Mouse (Mus musculus) frontal cortex, postnatal 25 days (tissue): ENCODE data around the gene Olfr231.

ENCODE experiments used
- DNase-seq, 2 experiments: peaks; one replicate each; pipeline ENCODE4 v3.0.0; 2022; ENCODE audit warnings: low spot score in 2 of 2

Olfr231 gene

DNA sequence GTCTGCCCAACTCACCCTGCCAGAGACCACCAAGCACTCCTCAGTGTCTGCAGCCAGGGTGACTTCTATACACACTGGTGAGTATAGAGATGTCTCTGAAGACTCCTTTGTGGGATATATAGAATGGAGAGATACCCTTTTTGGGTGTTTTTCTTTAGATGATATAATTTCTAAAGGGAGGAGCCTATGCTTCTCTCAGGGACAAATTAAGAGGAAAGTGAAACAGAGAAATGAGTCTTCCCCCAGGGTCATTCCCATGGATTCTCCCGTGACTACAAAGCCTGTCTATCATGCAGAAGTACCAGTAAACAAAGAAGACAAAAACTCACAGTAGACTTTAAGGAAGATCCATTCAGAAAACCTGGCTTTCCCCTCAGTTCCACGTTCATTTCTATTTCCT is at the start of gene Olfr231:
TSS of gene Olfr231 (minus strand) at position 101 of the 400 bp plus-strand sequence.
- DNase-seq: no peak

DNA sequence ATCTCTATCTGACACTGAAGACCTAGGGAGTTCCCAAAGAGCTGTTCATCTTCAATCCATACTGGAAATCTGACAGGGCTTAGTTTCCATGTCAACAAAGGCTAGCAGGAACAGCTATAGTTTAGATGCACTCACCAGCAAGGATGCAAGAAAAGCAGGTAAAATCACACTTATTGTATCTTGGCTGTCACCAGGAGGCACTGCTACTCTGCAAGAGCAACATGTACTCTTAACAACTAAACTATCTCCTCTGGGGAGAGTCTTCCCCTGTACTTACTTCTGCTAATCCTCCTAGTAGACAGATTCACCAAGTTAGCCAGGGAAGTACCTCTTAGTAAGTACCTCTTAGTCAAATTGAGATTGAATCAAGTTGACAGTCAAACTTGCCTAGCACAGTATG is 48.1 kb upstream of the Olfr231 start:
- no peak for DNase-seq

DNA sequence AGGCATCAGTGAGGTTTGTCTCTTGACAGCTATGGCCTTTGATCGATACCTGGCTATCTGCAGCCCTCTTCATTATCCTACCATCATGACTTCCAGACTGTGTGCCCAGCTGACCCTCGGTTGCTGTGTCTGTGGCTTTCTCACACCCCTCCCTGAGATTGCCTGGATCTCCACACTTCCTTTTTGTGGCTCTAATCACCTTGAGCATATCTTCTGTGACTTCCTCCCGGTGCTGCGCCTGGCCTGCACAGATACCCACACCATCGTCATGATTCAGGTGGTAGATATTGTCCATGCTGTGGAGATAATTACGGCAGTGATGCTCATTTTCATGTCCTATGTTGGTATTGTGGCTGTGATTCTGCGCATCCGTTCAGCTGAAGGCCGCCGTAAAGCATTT is 38.1 kb upstream of the Olfr231 start:
- no peak for DNase-seq

DNA sequence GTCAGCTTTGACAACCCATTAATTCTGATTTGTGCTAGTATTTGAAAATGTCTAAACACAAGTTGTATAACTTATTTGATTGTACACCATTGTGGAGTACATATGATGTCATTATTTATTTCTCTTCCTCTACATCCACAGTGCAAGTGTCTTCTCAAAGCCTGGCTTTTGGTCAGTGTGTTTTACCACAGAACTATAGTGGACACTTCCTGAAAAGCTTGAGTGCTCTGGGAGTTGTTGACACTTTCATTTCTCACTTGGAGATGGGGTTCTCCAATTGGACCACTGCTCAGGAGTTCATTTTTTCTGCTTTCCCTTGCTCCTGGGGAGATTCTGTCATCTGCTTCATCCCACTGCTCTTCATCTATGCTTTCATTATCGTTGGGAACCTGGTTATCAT is 37.5 kb upstream of the Olfr231 start:
- DNase-seq: no peak

DNA sequence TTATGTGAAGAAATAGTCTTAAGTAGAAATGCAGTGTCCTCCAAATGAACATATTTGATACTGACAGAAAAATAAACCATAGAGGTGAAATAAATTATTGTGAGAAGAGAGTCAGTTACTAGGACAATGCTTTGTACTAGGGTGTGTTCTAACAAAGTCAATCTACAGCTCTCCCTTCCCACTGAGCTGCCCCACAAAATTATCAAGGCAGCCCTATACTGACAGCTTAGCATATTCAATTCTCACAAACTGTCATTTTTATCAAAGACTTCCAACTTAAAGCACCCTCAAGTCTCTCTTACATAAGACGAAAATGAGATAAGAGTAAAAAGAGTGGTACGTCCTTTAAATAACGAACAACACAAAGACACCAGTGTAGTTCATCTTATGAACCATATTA is 36.7 kb upstream of the Olfr231 start:
- DNase-seq: no peak

DNA sequence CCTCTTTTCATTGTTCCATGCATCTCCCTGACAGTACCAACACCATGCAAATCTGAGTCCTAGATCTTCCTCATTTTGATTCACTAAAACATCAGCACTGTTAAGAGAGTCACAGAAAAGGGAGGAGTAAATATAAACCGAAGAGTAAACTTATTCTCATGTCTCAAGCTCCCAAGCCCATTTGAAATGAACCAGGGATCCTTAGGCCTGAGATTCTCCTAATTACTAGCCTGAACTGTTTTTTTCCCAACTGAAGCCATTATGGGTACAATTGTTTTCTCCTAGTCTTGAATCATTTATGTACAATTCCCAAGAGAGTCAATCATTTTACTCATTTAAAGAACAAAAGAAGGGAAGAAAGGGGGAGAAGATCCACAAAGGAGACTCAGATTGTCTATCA is 34.4 kb upstream of the Olfr231 start, which contains the start of gene Olfr420:
TSS of gene Olfr420 (plus strand) at position 301 of the 400 bp plus-strand sequence.
- DNase-seq: no peak

DNA sequence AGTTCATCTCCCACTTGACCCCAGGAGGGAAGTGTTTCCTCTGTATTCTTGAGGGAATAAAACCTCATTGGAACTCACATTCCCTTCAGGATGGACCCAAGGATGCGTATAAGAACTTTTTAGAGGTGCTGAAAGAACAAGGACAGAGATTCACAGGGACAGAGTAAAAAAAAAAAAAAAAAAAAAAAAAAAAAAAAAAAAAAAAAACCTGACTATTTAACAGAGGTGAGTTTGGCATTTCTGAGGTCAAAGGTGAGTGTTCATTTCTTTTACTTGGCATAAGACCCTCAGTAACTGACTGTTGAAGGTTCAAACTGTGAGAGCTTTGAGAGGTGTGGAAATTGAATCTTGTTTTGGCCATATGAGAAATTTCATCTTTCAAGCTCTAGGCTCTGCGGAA is 28.3 kb upstream of the Olfr231 start:
- DNase-seq: no peak

DNA sequence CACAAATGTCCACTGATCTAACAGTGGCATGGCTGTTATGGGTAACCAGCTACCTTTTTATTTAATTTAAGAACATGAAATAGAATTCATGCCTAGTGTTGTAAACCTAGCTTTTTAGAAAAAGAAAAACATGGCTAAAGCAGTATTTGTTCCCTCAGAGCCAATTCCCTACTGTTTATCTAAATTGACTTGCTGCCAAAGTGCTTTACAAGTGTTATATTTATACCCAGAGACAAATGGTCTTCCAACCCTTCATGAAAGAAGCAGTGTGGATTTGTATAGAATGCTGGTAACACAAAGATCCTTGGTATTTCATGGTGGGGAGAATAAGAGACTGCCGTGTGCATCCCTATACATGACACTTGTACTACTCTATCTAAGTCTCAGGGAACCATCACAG is 25.7 kb upstream of the Olfr231 start:
- DNase-seq: no peak

DNA sequence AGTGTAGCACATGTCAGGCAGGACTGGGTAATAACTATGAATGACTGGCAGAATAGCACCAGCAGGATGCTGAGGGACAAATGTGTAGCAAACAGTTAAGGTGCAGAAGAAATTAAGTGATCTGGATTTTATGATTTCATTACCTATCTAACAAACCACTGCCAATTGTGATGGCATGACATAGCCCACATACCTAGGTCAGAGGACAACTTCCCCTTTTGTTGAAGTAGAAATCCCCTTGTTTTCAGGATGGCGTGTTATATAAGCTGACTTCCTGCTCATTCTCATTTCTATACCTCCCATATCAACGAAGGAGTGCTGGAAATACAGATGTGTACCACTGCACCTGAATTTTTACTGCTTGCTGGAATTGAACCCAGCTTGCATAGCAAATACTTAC is 20.4 kb upstream of the Olfr231 start:
- no peak for DNase-seq

DNA sequence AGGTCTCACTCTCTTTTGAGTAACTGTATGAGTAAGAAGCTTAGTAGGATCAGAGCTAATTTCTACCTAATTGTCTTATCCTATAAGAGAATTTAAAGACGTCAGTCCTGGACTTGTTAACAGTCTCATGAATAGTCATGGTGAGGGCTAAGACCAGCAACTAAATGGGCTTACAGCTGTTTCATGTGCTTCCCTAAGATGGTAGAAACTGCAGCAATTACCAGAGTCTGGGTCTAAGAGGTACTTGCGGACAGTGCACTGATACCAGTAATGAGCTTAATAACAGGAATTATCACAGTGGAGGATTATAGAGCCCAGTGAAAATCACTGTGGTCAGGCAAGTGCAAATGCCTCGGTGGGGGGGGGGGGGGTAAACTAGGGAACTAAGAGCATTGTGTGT is 11.0 kb upstream of the Olfr231 start:
- DNase-seq: no peak

DNA sequence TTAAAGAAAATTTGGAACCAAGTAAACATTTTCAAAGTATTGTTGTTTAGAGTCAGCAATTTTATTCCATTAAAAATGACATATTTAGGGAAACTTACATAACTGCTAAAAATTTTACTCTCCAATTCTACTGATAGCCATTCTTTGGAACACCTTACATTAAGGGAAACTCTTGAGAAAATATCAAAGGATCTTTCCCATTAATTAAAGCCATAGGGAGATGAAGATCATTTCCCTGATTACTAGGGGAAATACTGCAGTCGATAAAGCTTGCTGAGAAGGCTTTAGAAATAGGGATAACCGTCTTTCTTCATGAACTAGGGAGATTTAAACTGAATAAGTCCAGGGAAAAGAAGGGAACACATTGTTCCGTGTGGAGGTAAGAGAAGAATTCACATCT is 10.3 kb upstream of the Olfr231 start, which contains the start of gene Olfr424:
TSS of gene Olfr424 (plus strand) at position 301 of the 400 bp plus-strand sequence.
- DNase-seq: no peak

DNA sequence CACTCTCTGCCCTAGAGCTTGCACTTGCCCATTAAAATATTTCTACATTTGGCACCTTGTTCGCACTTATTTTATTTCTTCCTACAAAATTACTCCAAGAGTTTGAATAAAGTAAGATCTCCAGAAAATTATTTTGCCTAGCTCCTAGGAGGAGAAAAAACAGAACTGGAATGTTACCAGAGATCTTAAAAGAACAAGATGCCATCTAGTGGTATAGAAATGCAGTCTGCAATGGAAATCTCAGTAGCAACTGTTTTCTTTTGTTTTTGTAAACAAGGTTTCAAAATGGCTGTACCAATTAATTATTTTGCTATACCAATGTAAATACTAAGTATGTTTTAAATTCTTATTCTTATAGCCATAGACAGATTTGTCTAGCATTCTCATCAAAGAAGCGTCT is 17.2 kb downstream of the Olfr231 start:
- DNase-seq: no peak

DNA sequence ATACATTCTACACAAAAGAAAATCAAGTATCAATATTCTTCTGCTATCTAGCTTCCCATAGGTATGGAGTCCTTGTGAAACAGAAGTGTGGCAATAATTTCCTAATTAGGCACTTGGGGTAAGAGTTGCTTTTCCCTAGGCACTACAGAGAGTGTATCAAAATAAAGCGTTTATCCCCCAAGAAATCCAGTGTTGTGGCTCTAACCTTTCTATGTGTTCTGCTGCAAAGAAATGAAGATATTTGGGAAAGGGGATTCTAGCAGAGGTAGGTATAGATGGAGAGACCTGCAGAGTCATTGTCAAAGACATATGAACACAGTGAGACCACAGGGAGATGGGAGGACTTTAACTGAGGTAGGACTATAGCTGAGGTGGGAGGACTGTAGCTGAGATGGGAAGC is 24.4 kb downstream of the Olfr231 start, which contains the start of gene Olfr427:
TSS of gene Olfr427 (plus strand) at position 301 of the 400 bp plus-strand sequence.
- no peak for DNase-seq

DNA sequence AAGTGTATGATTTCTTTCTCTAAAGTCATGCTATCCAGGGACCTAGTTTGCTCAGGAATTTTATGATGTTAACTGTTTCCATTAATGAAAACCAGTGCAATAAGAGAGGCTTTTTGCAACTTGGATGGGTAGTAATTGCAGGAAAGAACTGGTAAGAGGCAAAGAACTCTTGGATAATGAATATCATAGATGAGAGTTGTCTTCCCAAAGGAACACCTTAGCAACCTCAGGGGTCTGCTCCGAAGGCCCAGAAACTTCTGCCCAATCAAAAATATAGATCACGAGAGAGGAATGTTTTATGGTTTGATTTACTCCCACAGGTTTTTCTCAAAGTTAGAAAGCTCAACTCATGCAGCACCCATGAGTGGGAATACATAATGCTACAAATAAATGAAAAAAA is 36.9 kb downstream of the Olfr231 start, which contains the start of gene Olfr429:
TSS of gene Olfr429 (plus strand) at position 301 of the 400 bp plus-strand sequence.
- DNase-seq: no peak

DNA sequence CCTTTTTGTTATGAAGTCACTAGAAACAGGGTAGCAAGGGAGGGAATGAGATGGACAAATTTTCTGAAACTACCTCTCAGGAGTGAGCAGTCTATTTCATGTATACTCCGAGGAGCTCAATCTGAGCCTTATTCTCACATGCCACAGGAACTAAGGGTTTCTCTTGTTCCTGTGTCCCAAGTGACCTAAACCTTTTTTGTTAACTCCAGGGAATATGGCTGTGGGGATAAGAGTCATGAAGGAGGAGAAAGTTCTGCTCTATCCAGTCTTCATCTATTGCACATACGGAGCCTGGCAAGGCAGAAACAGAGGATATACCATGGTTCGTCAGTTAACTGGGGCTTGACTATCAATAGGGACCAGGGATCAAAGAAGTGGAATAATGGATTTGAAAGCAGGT is 54.7 kb downstream of the Olfr231 start, which contains the start of gene Olfr430:
TSS of gene Olfr430 (plus strand) at position 301 of the 400 bp plus-strand sequence.
- DNase-seq: no peak
